Mouse (Mus musculus) E14TG2a.4 (cell line): ENCODE results near the gene Ing1.

ENCODE experiments used
- H3K27me3 ChIP-seq: 2 replicates; pipeline ENCODE4 v1.6.1; 2014; ENCODE audit warnings: low read length, control low read depth; ENCODE audit not compliant: insufficient read depth
- H3K36me3 ChIP-seq: 2 replicates; pipeline ENCODE4 v1.6.1; 2014; ENCODE audit warnings: low read length, control low read depth; ENCODE audit not compliant: insufficient read depth
- H3K4me1 ChIP-seq: replicated peaks from 2 replicates; pipeline ENCODE4 v1.6.1; 2014; ENCODE audit warnings: low read depth, low read length, control low read depth
- H3K4me3 ChIP-seq: replicated peaks from 2 replicates; pipeline ENCODE4 v1.5.1; 2014; ENCODE audit warnings: mild to moderate bottlenecking, low read length
- H3K9me3 ChIP-seq: 2 replicates; pipeline ENCODE4 v1.6.1; 2014; ENCODE audit warnings: low read length, control low read depth
- CTCF ChIP-seq: conservative IDR thresholded peaks from 2 replicates; pipeline ENCODE4 v1.5.1; 2014; ENCODE audit warnings: low read length
- NANOG ChIP-seq: IDR thresholded peaks from 2 replicates; pipeline ENCODE4 v1.6.1; 2014; ENCODE audit warnings: borderline replicate concordance, low read length, mixed read lengths
- POU5F1 ChIP-seq: IDR thresholded peaks from 2 replicates; pipeline ENCODE4 v1.6.1; 2014; ENCODE audit warnings: low read length, borderline replicate concordance

Gene Ing1

GRCm38 (mm10) chr8:11517366-11518055 lies 37.9 kb upstream of the Ing1 start:
- Histone ChIP-seq H3K4me3 (no peak overlapping the region), H3K27me3 (no peaks in the 10 kb centered on the region), H3K4me1 (peaks cover 35% of the 10 kb centered on the region), H3K9me3 (no peaks in the 10 kb centered on the region), H3K36me3 (peaks cover 96% of the 10 kb centered on the region)
- TF ChIP-seq POU5F1 (no peak), NANOG (no peak), CTCF (no peak)

DNA sequence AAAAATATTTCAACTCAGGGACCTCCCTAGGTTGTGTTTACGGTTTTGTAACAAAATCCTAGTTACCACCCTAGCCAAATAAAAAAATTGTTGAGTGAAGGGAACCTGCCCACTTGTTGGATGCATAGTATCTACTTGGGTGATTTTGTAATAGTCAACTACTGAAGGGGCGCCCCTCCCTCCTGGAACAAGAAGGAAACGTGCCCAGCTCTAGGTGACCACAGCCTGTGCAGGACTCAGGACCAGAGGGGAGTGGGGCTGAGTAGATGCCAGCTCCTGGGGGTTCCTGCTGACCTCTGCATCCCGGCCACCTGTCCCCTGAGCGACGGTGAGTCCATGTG lies 37.3 kb upstream of the Ing1 start:
- H3K4me3 ChIP-seq: no peak overlapping the region
- H3K4me1 ChIP-seq: peaks cover 30% of the 10 kb centered on the region
- H3K36me3 ChIP-seq: peaks cover 96% of the 10 kb centered on the region
- TF ChIP-seq NANOG (no peak), POU5F1 (no peak), CTCF (no peak)
- no peaks in the 10 kb centered on the region for H3K27me3 ChIP-seq
- H3K9me3 ChIP-seq: no peaks in the 10 kb centered on the region

DNA sequence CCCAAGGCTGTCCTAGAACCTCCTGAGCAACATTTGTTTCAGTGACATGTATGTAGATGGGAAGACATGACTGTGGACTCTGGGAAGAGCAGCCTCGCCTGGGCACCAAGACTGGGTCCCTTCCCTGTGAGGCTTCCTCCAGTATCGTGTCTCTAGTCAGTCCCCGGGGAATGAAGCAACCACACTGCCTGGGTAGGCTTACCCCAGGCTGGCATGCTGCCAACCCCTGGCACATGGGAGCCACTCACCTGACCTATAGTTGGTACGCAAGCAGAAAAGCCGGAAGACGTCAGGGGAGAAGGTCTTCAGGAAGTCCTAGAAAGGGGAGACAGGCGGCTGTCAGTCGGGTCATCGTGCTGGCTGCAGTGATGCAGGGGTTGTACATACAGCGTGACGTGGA lies 36.7 kb upstream of the Ing1 start:
- peaks cover 24% of the 10 kb centered on the region for H3K4me1 ChIP-seq
- no peaks in the 10 kb centered on the region for H3K27me3 ChIP-seq
- peaks cover 96% of the 10 kb centered on the region for H3K36me3 ChIP-seq
- TF ChIP-seq CTCF (no peak), POU5F1 (no peak), NANOG (no peak)
- no peak overlapping the region for H3K4me3 ChIP-seq
- H3K9me3 ChIP-seq: no peaks in the 10 kb centered on the region

DNA sequence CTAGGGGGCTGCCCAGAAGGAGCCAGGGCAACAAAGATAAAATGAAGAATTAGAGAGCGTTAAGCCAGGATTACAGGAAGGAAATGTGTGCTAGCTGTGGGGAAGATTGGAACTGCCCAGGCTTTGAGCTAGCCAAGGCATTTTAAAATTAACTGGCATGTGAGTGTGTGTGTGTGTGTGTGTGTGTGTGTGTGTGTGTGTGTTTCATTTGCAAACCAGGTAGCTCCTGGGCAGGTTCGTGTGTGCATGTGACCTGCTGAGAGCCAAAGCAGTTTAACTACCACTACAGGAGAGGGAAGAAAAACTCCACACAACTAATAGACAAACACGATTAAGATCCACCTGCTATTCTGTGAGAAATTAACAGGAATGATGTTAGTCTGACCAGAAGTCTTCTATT lies 32.0 kb upstream of the Ing1 start:
- Histone ChIP-seq H3K9me3 (no peaks in the 10 kb centered on the region), H3K36me3 (peaks cover 84% of the 10 kb centered on the region)
- TF ChIP-seq POU5F1 (no peak), CTCF (no peak), NANOG (no peak)

GRCm38 (mm10) chr8:11530155-11530770 lies 25.1 kb upstream of the Ing1 start:
- Histone ChIP-seq H3K36me3 (peaks cover 71% of the 10 kb centered on the region), H3K4me1 (peaks cover 77% of the 10 kb centered on the region), H3K4me3 (peak overlapping the region; percentile 21; the same call in 1 of the 2 replicates), H3K27me3 (no peaks in the 10 kb centered on the region), H3K9me3 (no peaks in the 10 kb centered on the region)
- TF ChIP-seq CTCF (no peak), NANOG (no peak), POU5F1 (no peak)

More for the DNA sequence above, 32.0 kb upstream of the Ing1 start:
- Histone ChIP-seq H3K4me3 (no peak overlapping the region), H3K4me1 (peaks cover 29% of the 10 kb centered on the region), H3K27me3 (no peaks in the 10 kb centered on the region)

- peaks cover 69% of the 10 kb centered on the region for H3K36me3 ChIP-seq
- peaks cover 80% of the 10 kb centered on the region for H3K4me1 ChIP-seq
- H3K4me3 ChIP-seq: peak overlapping the region; percentile 21; the same call in 1 of the 2 replicates
- no peaks in the 10 kb centered on the region for H3K9me3 ChIP-seq
- TF ChIP-seq POU5F1 (no peak), CTCF (no peak), NANOG (no peak)
- H3K27me3 ChIP-seq: no peaks in the 10 kb centered on the region
These were observed 24.5 kb upstream of the Ing1 start for GRCm38 (mm10) chr8:11530849-11531248.

- no peak for TF ChIP-seq POU5F1
- no peak for TF ChIP-seq NANOG
- no peak for TF ChIP-seq CTCF
- H3K4me3 ChIP-seq: peak overlapping the region; percentile 59
- peaks cover 74% of the 10 kb centered on the region for H3K36me3 ChIP-seq
- peaks cover 82% of the 10 kb centered on the region for H3K4me1 ChIP-seq
- H3K27me3 ChIP-seq: no peaks in the 10 kb centered on the region
- H3K9me3 ChIP-seq: no peaks in the 10 kb centered on the region
These were observed 20.9 kb upstream of the Ing1 start for GRCm38 (mm10) chr8:11534494-11534893.

DNA sequence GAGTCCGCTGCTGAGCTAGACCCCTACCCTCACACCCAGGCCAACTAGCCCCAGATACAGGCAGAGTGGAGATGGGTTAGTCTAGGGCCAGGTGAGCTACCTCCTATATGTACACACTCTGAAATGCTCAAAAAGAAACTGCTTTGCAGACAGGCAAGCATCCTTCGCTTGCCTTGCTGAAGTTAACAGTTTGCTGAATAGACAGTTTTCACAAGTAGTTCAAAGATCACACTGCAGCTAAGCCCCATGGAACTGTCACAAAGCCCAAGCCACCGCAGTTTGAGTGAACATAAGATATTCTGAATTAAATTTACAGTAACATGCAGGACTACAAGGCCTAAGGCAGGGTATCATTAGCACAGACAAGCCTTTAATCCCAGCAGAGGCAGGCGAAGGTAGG lies 16.3 kb upstream of the Ing1 start:
- H3K9me3 ChIP-seq: no peaks in the 10 kb centered on the region; the same call in 1 of the 2 replicates
- TF ChIP-seq POU5F1: no peak
- TF ChIP-seq NANOG: no peak
- peaks cover 84% of the 10 kb centered on the region for H3K4me1 ChIP-seq
- H3K36me3 ChIP-seq: peaks cover 82% of the 10 kb centered on the region
- no peak overlapping the region for H3K4me3 ChIP-seq
- no peaks in the 10 kb centered on the region for H3K27me3 ChIP-seq
